Mouse (Mus musculus) erythroblast, embryonic 14.5 days (primary cell): Measurements from ENCODE around the gene Fbxw11.

Experiments
- GATA1 ChIP-seq: IDR thresholded peaks from 2 replicates; pipeline ENCODE4 v1.6.1; 2012; ENCODE audit warnings: low read length, inconsistent platforms, mixed read lengths
- TAL1 ChIP-seq: IDR thresholded peaks from 3 replicates; pipeline ENCODE4 v1.6.1; 2012; ENCODE audit warnings: low read length, inconsistent platforms, mixed read lengths

GRCm38 (mm10) chr11:32706406-32706993 is 64.0 kb downstream of the Fbxw11 start:
- TF ChIP-seq GATA1 (no peak), TAL1 (no peak)
